Mouse (Mus musculus) limb, embryonic 14.5 days (tissue): ENCODE data around the gene Fbxl17. TPM values are rescaled to one million over a fixed set of nuclear protein-coding genes. Genes with fewer than 3 reads are reported as not detected.

Experiments used
- ATAC-seq: fragments of 200-750 bp; cut with Nextera tagmentation; 2 replicates; pipeline ENCODE4 v1.8.0; 2017; ENCODE audit warnings: low read depth, moderate number of reproducible peaks, moderate TSS enrichment; ENCODE audit not compliant: low FRiP score
- DNase-seq: peaks from one replicate; pipeline ENCODE4 v3.0.0-alpha.2; 2015; ENCODE audit warnings: low spot score
- H3K27ac ChIP-seq: fragments of 300-500 bp; sonication (generic); replicated peaks from 2 replicates; pipeline ENCODE4 v1.5.1; 2014; ENCODE audit warnings: low read depth, mild to moderate bottlenecking, low read length, moderate library complexity, mixed read lengths
- H3K27me3 ChIP-seq: fragments of 300-500 bp; sonication (generic); 2 replicates; pipeline ENCODE4 v1.6.1; 2014; ENCODE audit warnings: low read length, mixed read lengths; ENCODE audit not compliant: control insufficient read depth, insufficient read depth
- H3K36me3 ChIP-seq: fragments of 300-500 bp; sonication (generic); 2 replicates; pipeline ENCODE4 v1.6.1; 2014; ENCODE audit warnings: mild to moderate bottlenecking, low read length, moderate library complexity, mixed read lengths; ENCODE audit not compliant: control insufficient read depth, insufficient read depth
- H3K4me1 ChIP-seq: fragments of 300-500 bp; sonication (generic); 2 replicates; pipeline ENCODE4 v1.6.1; 2014; ENCODE audit warnings: antibody characterized with exemption, low read length, mixed read lengths; ENCODE audit not compliant: control insufficient read depth, insufficient read depth
- H3K4me2 ChIP-seq: fragments of 300-500 bp; sonication (generic); replicated peaks from 2 replicates; pipeline ENCODE4 v1.6.1; 2014; ENCODE audit warnings: low read depth, mild to moderate bottlenecking, low read length, moderate library complexity; ENCODE audit not compliant: severe bottlenecking
- H3K4me3 ChIP-seq: fragments of 300-500 bp; sonication (generic); replicated peaks from 2 replicates; pipeline ENCODE4 v1.5.1; 2014; ENCODE audit warnings: low read length
- H3K9ac ChIP-seq: fragments of 300-500 bp; sonication (generic); 2 replicates; pipeline ENCODE4 v1.6.1; 2014; ENCODE audit warnings: mild to moderate bottlenecking, low read depth, low read length, moderate library complexity; ENCODE audit not compliant: severe bottlenecking
- H3K9me3 ChIP-seq: fragments of 300-500 bp; sonication (generic); 2 replicates; pipeline ENCODE4 v1.6.1; 2016; ENCODE audit warnings: low read length; ENCODE audit not compliant: control insufficient read depth
- POLR2A ChIP-seq: fragments of 200-500 bp; IDR thresholded peaks from 2 replicates; pipeline ENCODE4 v1.8.0; 2012; ENCODE audit warnings: inconsistent platforms, mild to moderate bottlenecking, moderate library complexity, borderline replicate concordance; ENCODE audit not compliant: insufficient read depth, insufficient read length; ENCODE audit errors: extremely low read depth
- WGBS: fragments of 180-500 bp; shearing (Covaris S2); extraction: QIAGEN DNeasy Blood & Tissue Kit; methylation state at CpG from one replicate; pipeline ENCODE4 v1.1.7; 2014; 5-methylcytosine and 5-hydroxymethylcytosine counted together
- polyA plus RNA-seq, 2 experiments: library from polyadenylated mRNA; depleted of rRNA in 1 of 2; stranded (reverse) in 1 of 2; unstranded in 1 of 2; fragments of >200 nt; fragmentation: Nextera tagmentation in 1 of 2; extraction: Ambion mirVana in 1 of 2; gene quantifications; 2 replicates each; pipeline versions ENCODE4 v1.2.1 to v1.2.3; 2012 to 2014

Fbxl17 gene
- polyA plus RNA-seq, 2 experiments, result 12.6 to 12.9 TPM

DNA sequence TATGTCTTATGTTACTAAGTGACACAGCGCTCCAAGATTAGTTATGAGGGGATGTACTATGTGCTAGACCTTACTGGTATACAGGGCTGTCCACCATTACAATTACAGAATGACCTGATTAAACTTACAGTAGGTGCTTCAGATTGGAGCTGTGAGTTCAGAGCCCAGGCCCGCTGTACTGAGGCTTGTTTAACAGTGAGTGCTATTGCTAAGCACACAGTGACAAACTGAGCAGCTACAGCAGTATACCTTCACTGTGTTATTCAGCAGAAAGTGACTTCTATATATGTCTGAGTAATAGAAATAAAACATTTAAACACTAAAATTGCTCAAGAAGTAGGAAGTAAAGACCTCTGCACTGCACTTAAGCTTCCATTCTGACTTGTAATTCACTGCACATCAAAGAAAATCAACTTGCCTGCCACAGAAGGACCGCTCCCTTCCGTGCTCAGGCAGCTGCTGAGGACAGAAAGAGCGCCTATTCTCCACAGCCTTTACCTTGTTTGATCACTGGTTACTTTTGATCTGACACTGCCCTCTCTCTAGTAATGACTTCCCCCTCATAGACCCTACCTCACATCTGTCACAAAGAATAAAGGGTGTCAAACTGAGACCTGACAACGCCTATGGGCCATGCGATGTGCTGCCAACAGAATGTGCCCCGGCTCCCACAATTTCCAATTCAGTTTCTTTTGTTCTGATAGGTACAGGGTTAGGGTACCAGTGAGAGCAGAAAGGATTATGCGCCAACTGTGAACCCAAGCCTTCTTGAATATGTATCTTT, 39.9 kb downstream of the Fbxl17 start:
- Histone ChIP-seq H3K4me3 (no peak overlapping the region), H3K27me3 (no peaks in the 10 kb centered on the region), H3K36me3 (peaks cover 8% of the 10 kb centered on the region), H3K9me3 (no peaks in the 10 kb centered on the region), H3K9ac (no peak overlapping the region), H3K27ac (no peak overlapping the region), H3K4me1 (no peaks in the 10 kb centered on the region), H3K4me2 (no peak overlapping the region)
- 71% methylated on average over 9 of the region's 9 CpGs for WGBS
- ATAC-seq (no peak), DNase-seq (no peak)
- no peak for TF ChIP-seq POLR2A

DNA sequence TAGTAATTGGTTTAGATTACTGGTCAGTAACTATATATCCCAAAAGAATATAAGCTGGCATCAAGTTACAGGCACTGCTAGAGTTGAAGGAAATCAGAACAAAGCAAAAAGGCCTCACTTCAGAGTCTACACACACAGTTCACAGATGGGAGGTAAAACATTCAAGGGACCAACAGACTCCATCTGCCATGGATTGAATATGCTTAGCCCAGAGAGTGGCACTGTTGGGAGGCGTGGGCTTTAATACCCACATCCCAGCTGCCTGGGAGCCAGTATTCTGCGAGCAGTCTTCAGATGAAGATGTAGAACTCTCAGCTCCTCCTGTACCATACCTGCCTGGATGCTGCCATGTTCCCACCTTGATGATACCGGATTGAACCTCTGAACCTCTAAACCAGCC, 41.8 kb downstream of the Fbxl17 start:
- no peak overlapping the region for H3K4me2 ChIP-seq
- no peaks in the 10 kb centered on the region for H3K4me1 ChIP-seq
- WGBS, result 93% methylated on average over 3 of the region's 3 CpGs
- H3K9me3 ChIP-seq, result no peaks in the 10 kb centered on the region
- no peak overlapping the region for H3K9ac ChIP-seq
- no peaks in the 10 kb centered on the region for H3K27me3 ChIP-seq
- H3K27ac ChIP-seq, result no peak overlapping the region
- DNase-seq, result no peak
- peaks cover 8% of the 10 kb centered on the region for H3K36me3 ChIP-seq
- H3K4me3 ChIP-seq, result no peak overlapping the region
- ATAC-seq, result no peak
- TF ChIP-seq POLR2A, result no peak

GRCm38 (mm10) chr17:63451311-63452006, 48.4 kb downstream of the Fbxl17 start:
- no peak overlapping the region for H3K9ac ChIP-seq
- TF ChIP-seq POLR2A, result no peak
- H3K4me2 ChIP-seq, result no peak overlapping the region
- H3K36me3 ChIP-seq, result peaks cover 4% of the 10 kb centered on the region; the same call in 1 of the 2 replicates
- ATAC-seq (no peak), DNase-seq (peak; percentile 51)
- no peak overlapping the region for H3K4me3 ChIP-seq
- peaks cover 7% of the 10 kb centered on the region for H3K4me1 ChIP-seq
- no peaks in the 10 kb centered on the region for H3K27me3 ChIP-seq
- H3K27ac ChIP-seq, result peak overlapping the region; percentile 41; the same call in 1 of the 2 replicates
- 46% methylated on average over 10 of the region's 10 CpGs for WGBS
- H3K9me3 ChIP-seq, result no peaks in the 10 kb centered on the region

- H3K27me3 ChIP-seq, result no peaks in the 10 kb centered on the region
- H3K36me3 ChIP-seq, result no peaks in the 10 kb centered on the region
- no peak overlapping the region for H3K27ac ChIP-seq
- no peak overlapping the region for H3K9ac ChIP-seq
- no peak overlapping the region for H3K4me2 ChIP-seq
- no peak for ATAC-seq
- no peak overlapping the region for H3K4me3 ChIP-seq
- no peaks in the 10 kb centered on the region for H3K9me3 ChIP-seq
- TF ChIP-seq POLR2A, result no peak
- no peak for DNase-seq
- H3K4me1 ChIP-seq, result peaks cover 7% of the 10 kb centered on the region
- 76% methylated on average over 10 of the region's 10 CpGs for WGBS
These were observed 52.1 kb downstream of the Fbxl17 start for GRCm38 (mm10) chr17:63447691-63448090.

DNA sequence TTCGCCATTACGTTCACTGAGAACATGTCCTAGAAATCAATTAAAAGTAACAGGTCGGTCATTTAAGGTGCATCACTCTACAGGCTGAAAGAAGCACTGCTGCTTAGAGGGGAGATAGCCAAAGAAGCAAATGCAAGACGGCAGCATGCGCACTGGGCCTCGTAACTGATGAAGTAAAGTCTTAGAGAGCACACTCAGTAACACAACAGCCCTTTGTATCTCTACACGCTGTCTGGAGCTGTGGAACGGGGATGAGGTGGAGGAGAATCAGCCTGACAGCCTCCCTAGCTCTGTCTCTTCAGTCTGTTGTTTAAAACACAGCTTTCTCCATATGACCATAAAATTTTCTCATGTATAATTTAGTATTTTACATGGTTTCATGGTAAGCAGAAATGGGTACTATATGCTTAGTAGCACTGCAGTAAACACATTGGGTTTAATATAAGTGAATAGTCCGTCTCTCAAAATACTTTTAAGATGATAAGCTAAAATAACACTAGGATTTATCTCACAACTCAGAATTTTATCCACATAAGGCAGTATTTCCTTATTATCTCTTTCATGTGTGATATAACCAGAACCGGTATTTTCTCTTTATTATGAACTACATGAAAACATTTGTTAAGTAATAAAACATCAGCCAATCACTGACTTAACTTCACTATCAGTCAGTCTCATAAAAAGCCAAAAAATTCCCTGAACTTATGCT, 52.7 kb downstream of the Fbxl17 start:
- DNase-seq, result no peak
- peaks cover 7% of the 10 kb centered on the region for H3K4me1 ChIP-seq
- ATAC-seq, result no peak
- no peak overlapping the region for H3K4me3 ChIP-seq
- no peak overlapping the region for H3K4me2 ChIP-seq
- no peak overlapping the region for H3K9ac ChIP-seq
- no peaks in the 10 kb centered on the region for H3K36me3 ChIP-seq
- no peaks in the 10 kb centered on the region for H3K9me3 ChIP-seq
- TF ChIP-seq POLR2A, result no peak
- no peaks in the 10 kb centered on the region for H3K27me3 ChIP-seq
- 79% methylated on average over 10 of the region's 10 CpGs for WGBS
- no peak overlapping the region for H3K27ac ChIP-seq
